Mouse (Mus musculus) retina, embryonic 14.5 days (tissue): ENCODE data around the gene Auts2.

ENCODE experiments used
- DNase-seq: peaks from one replicate; pipeline ENCODE4 v3.0.0-alpha.2; 2015; ENCODE audit warnings: low spot score

Gene Auts2

GRCm38 (mm10) chr5:132388746-132389145 is 154.4 kb downstream of the Auts2 start:
- DNase-seq: no peak

GRCm38 (mm10) chr5:132385244-132385855 is 157.8 kb downstream of the Auts2 start:
- no peak for DNase-seq

GRCm38 (mm10) chr5:132380261-132380660 is 162.9 kb downstream of the Auts2 start:
- no peak for DNase-seq

- DNase-seq: no peak
Observed at GRCm38 (mm10) chr5:132378977-132379376, 164.2 kb downstream of the Auts2 start.

GRCm38 (mm10) chr5:132375130-132375529 is 168.0 kb downstream of the Auts2 start:
- no peak for DNase-seq

- no peak for DNase-seq
Observed at GRCm38 (mm10) chr5:132373471-132374075, 169.6 kb downstream of the Auts2 start.

GRCm38 (mm10) chr5:132372605-132373004 is 170.5 kb downstream of the Auts2 start:
- DNase-seq: no peak

- DNase-seq: peak; percentile 60
Observed at GRCm38 (mm10) chr5:132368678-132369088, 174.5 kb downstream of the Auts2 start.

- no peak for DNase-seq
Observed at GRCm38 (mm10) chr5:132361276-132361675, 181.9 kb downstream of the Auts2 start.

GRCm38 (mm10) chr5:132357726-132358125 is 185.4 kb downstream of the Auts2 start:
- no peak for DNase-seq

- no peak for DNase-seq
Observed at GRCm38 (mm10) chr5:132355935-132356334, 187.2 kb downstream of the Auts2 start.

GRCm38 (mm10) chr5:132352437-132352836 is 190.7 kb downstream of the Auts2 start:
- DNase-seq: peak; percentile 24

GRCm38 (mm10) chr5:132351139-132351538 is 192.0 kb downstream of the Auts2 start:
- DNase-seq: no peak

GRCm38 (mm10) chr5:132341315-132341714 is 201.8 kb downstream of the Auts2 start:
- DNase-seq: no peak

- DNase-seq: no peak
Observed at GRCm38 (mm10) chr5:132337677-132338076, 205.5 kb downstream of the Auts2 start.

- DNase-seq: no peak
Observed at GRCm38 (mm10) chr5:132335719-132336118, 207.4 kb downstream of the Auts2 start.

GRCm38 (mm10) chr5:132334796-132335195 is 208.3 kb downstream of the Auts2 start:
- no peak for DNase-seq

- DNase-seq: no peak
Observed at GRCm38 (mm10) chr5:132333744-132334143, 209.4 kb downstream of the Auts2 start.

- no peak for DNase-seq
Observed at GRCm38 (mm10) chr5:132332521-132332920, 210.6 kb downstream of the Auts2 start.

- DNase-seq: no peak
Observed at GRCm38 (mm10) chr5:132329171-132329936, 213.8 kb downstream of the Auts2 start.

- peak; percentile 66 for DNase-seq
Observed at GRCm38 (mm10) chr5:132324246-132324883, 218.8 kb downstream of the Auts2 start.

- peak; percentile 68 for DNase-seq
Observed at GRCm38 (mm10) chr5:132323608-132324007, 219.5 kb downstream of the Auts2 start.

- no peak for DNase-seq
Observed at GRCm38 (mm10) chr5:132322971-132323370, 220.2 kb downstream of the Auts2 start.
